Mouse (Mus musculus): Measurements from ENCODE around the gene P2ry2. TPM values are rescaled to one million over a fixed set of nuclear protein-coding genes. Genes with fewer than 3 reads are reported as not detected.
A peak's percentile ranks its signal among the peaks of the same experiment; 100 is the strongest.

The P2ry2 gene
- polyA plus RNA-seq, 1 experiment from 2014 or later = 2.6 TPM

- H3K4me2 ChIP-seq (replicated peaks; ENCODE audit: low read depth) = no peak overlapping the region
- ATAC-seq = no peak
- H3K9me3 ChIP-seq (ENCODE audit: control insufficient read depth) = no peaks in the 10 kb centered on the region
- H3K4me1 ChIP-seq (replicated peaks; ENCODE audit: control insufficient read depth, insufficient read depth, low read length) = no peaks in the 10 kb centered on the region; the same call in 1 of the 2 replicates
- H3K4me3 ChIP-seq (ENCODE audit: low read depth, low read length) = no peak overlapping the region
- no peaks in the 10 kb centered on the region for H3K27me3 ChIP-seq (replicated peaks; ENCODE audit: control insufficient read depth, insufficient read depth, low read length)
- H3K9ac ChIP-seq (ENCODE audit: low read depth, low read length) = no peak overlapping the region
- WGBS = 78% methylated on average over 8 of the region's 8 CpGs
- no peak overlapping the region for H3K27ac ChIP-seq (ENCODE audit: low read depth, low read length)
- no peaks in the 10 kb centered on the region for H3K36me3 ChIP-seq (ENCODE audit: control insufficient read depth, insufficient read depth)
- no peak for TF ChIP-seq CTCF (IDR thresholded peaks at IDR 0.05; ENCODE audit: low read depth)
Measured at GRCm38 (mm10) chr7:100963381-100963780, 49.3 kb downstream of the P2ry2 start.

- no peak overlapping the region for H3K4me3 ChIP-seq (ENCODE audit: low read depth, low read length)
- no peak overlapping the region for H3K27ac ChIP-seq (ENCODE audit: low read depth, low read length)
- no peak for TF ChIP-seq CTCF (IDR thresholded peaks at IDR 0.05; ENCODE audit: low read depth)
- 71% methylated on average over 7 of the region's 7 CpGs for WGBS
- H3K27me3 ChIP-seq (replicated peaks; ENCODE audit: control insufficient read depth, insufficient read depth, low read length) = no peaks in the 10 kb centered on the region
- no peaks in the 10 kb centered on the region; the same call in 1 of the 2 replicates for H3K4me1 ChIP-seq (replicated peaks; ENCODE audit: control insufficient read depth, insufficient read depth, low read length)
- H3K9ac ChIP-seq (ENCODE audit: low read depth, low read length) = no peak overlapping the region
- H3K36me3 ChIP-seq (ENCODE audit: control insufficient read depth, insufficient read depth) = no peaks in the 10 kb centered on the region
- ATAC-seq = no peak
- H3K4me2 ChIP-seq (replicated peaks; ENCODE audit: low read depth) = no peak overlapping the region
- no peaks in the 10 kb centered on the region for H3K9me3 ChIP-seq (ENCODE audit: control insufficient read depth)
Measured at GRCm38 (mm10) chr7:100961146-100961545, 51.5 kb downstream of the P2ry2 start.

GRCm38 (mm10) chr7:100960462-100960861 lies 52.2 kb downstream of the P2ry2 start:
- no peak for ATAC-seq
- H3K4me2 ChIP-seq (replicated peaks; ENCODE audit: low read depth) = no peak overlapping the region
- no peaks in the 10 kb centered on the region for H3K27me3 ChIP-seq (replicated peaks; ENCODE audit: control insufficient read depth, insufficient read depth, low read length)
- H3K9me3 ChIP-seq (ENCODE audit: control insufficient read depth) = no peaks in the 10 kb centered on the region
- no peaks in the 10 kb centered on the region for H3K36me3 ChIP-seq (ENCODE audit: control insufficient read depth, insufficient read depth)
- TF ChIP-seq CTCF (IDR thresholded peaks at IDR 0.05; ENCODE audit: low read depth) = no peak
- no peak overlapping the region for H3K27ac ChIP-seq (ENCODE audit: low read depth, low read length)
- no peak overlapping the region for H3K4me3 ChIP-seq (ENCODE audit: low read depth, low read length)
- 69% methylated on average over 2 of the region's 2 CpGs for WGBS
- H3K4me1 ChIP-seq (replicated peaks; ENCODE audit: control insufficient read depth, insufficient read depth, low read length) = no peaks in the 10 kb centered on the region; the same call in 1 of the 2 replicates
- H3K9ac ChIP-seq (ENCODE audit: low read depth, low read length) = no peak overlapping the region

- Histone ChIP-seq H3K4me1 (replicated peaks; ENCODE audit: control insufficient read depth, insufficient read depth, low read length) (no peaks in the 10 kb centered on the region), H3K27me3 (replicated peaks; ENCODE audit: control insufficient read depth, insufficient read depth, low read length) (no peaks in the 10 kb centered on the region), H3K4me3 (ENCODE audit: low read depth, low read length) (no peak overlapping the region), H3K36me3 (ENCODE audit: control insufficient read depth, insufficient read depth) (no peaks in the 10 kb centered on the region), H3K9me3 (ENCODE audit: control insufficient read depth) (no peaks in the 10 kb centered on the region), H3K9ac (ENCODE audit: low read depth, low read length) (no peak overlapping the region), H3K27ac (ENCODE audit: low read depth, low read length) (no peak overlapping the region), H3K4me2 (replicated peaks; ENCODE audit: low read depth) (no peak overlapping the region)
- ATAC-seq = no peak
- WGBS = 94% methylated on average over 2 of the region's 2 CpGs
- peak; percentile 59 for TF ChIP-seq CTCF (IDR thresholded peaks at IDR 0.05; ENCODE audit: low read depth)
Measured at GRCm38 (mm10) chr7:100958426-100958825, 54.2 kb downstream of the P2ry2 start.

GRCm38 (mm10) chr7:100952686-100953085 lies 60.0 kb downstream of the P2ry2 start:
- Histone ChIP-seq H3K4me2 (replicated peaks; ENCODE audit: low read depth) (no peak overlapping the region), H3K4me1 (replicated peaks; ENCODE audit: control insufficient read depth, insufficient read depth, low read length) (peaks cover 3% of the 10 kb centered on the region; the same call in 1 of the 2 replicates), H3K9me3 (ENCODE audit: control insufficient read depth) (no peaks in the 10 kb centered on the region), H3K36me3 (ENCODE audit: control insufficient read depth, insufficient read depth) (no peaks in the 10 kb centered on the region), H3K27ac (ENCODE audit: low read depth, low read length) (no peak overlapping the region), H3K27me3 (replicated peaks; ENCODE audit: control insufficient read depth, insufficient read depth, low read length) (no peaks in the 10 kb centered on the region), H3K9ac (ENCODE audit: low read depth, low read length) (no peak overlapping the region), H3K4me3 (ENCODE audit: low read depth, low read length) (no peak overlapping the region)
- no peak for TF ChIP-seq CTCF (IDR thresholded peaks at IDR 0.05; ENCODE audit: low read depth)
- ATAC-seq = no peak
- 74% methylated on average over 7 of the region's 7 CpGs for WGBS

GRCm38 (mm10) chr7:100951903-100952302 lies 60.8 kb downstream of the P2ry2 start:
- TF ChIP-seq CTCF (IDR thresholded peaks at IDR 0.05; ENCODE audit: low read depth) = no peak
- H3K36me3 ChIP-seq (ENCODE audit: control insufficient read depth, insufficient read depth) = no peaks in the 10 kb centered on the region
- no peaks in the 10 kb centered on the region for H3K9me3 ChIP-seq (ENCODE audit: control insufficient read depth)
- H3K4me3 ChIP-seq (ENCODE audit: low read depth, low read length) = no peak overlapping the region
- 55% methylated on average over 2 of the region's 2 CpGs for WGBS
- H3K4me2 ChIP-seq (replicated peaks; ENCODE audit: low read depth) = no peak overlapping the region
- peaks cover 3% of the 10 kb centered on the region; the same call in 1 of the 2 replicates for H3K4me1 ChIP-seq (replicated peaks; ENCODE audit: control insufficient read depth, insufficient read depth, low read length)
- H3K9ac ChIP-seq (ENCODE audit: low read depth, low read length) = no peak overlapping the region
- no peaks in the 10 kb centered on the region for H3K27me3 ChIP-seq (replicated peaks; ENCODE audit: control insufficient read depth, insufficient read depth, low read length)
- peak overlapping the region; percentile 15; the same call in 1 of the 2 replicates for H3K27ac ChIP-seq (ENCODE audit: low read depth, low read length)
- ATAC-seq = no peak
